Comparison of ENCODE assay signal across 8 mouse cellular contexts in the genomic region with DNA sequence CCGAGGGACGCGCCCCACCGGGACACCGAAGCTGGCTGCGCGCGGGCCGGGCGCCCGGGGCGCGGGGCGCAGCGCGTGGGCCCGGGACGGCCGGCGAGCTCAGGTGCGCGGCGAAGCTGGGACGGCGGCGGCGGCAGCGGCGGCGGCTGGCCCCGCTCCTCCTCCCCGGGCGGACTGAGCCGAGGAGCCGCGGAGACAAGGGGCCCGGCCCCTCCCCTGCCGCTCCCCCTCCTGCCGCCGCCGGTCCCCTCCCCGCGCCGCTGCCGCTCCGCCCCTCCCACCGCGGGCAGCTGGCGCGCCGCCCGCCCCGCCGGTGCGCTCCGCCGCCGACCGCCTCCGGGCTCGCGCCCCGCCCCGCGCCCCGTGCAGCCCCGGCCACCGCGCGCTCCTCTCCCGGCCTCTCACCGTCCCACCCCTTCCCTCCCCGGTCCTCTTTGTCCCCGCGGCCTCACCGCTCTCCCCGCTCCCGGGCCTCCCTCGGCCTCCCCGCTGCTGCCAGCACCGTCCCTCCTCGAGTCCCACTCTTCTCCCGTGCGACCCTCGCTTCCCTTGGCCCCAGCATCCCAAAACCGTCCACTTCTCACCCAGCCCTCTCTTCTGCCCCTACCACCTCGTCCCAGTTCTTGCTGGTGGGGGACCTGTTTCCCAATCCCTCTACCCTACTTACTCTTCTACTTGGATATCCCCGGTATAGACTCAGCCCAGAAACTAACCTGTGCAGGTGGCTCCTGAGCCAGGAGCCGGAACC. TPM values are rescaled to one million over a fixed set of nuclear protein-coding genes. Genes with fewer than 3 reads are reported as not detected.
DNase-seq lines count a peak whose midpoint lies in the region; ATAC-seq and TF ChIP-seq lines count a peak whose summit lies in the region.

A gene (minus strand): TSS at position 166 of the 748 bp plus-strand sequence.

- H3K27me3 ChIP-seq in spleen, adult 2 months (ENCODE audit: control insufficient read depth, insufficient read depth, low read length): peaks cover 10% of the 10 kb centered on the region
- peaks cover 27% of the 10 kb centered on the region for H3K27me3 ChIP-seq in forebrain, embryonic 10.5 days (ENCODE audit: poor library complexity, severe bottlenecking)
- H3K27me3 ChIP-seq in hindbrain, embryonic 11.5 days (ENCODE audit: control insufficient read depth, insufficient read depth, low read length): no peaks in the 10 kb centered on the region
- H3K27me3 ChIP-seq in stomach, embryonic 14.5 days (ENCODE audit: control insufficient read depth, insufficient read depth, low read length): no peaks in the 10 kb centered on the region

- TF ChIP-seq POLR2A in spleen, adult 2 months (IDR thresholded peaks at IDR 0.05; ENCODE audit: low read depth, low read length): no peak

- no peak for DNase-seq in spleen, adult 2 months (ENCODE audit: low read depth in 1 of 2, low spot score in 2 of 2)
- DNase-seq in spleen, adult 12 weeks (ENCODE audit: low spot score): no peak
- peak; percentile 69 for DNase-seq in forebrain, embryonic 10.5 days (ENCODE audit: extremely low spot score, low spot score)
- no peak for DNase-seq in hindbrain, embryonic 11.5 days (ENCODE audit: low spot score)
- peak in 1 of 2 experiments; percentile 65 for DNase-seq in left cerebral cortex, postnatal 10 days (ENCODE audit: extremely low spot score in 1 of 2, low spot score in 2 of 2)
- peak; percentile 47 for DNase-seq in lung, postnatal 36 days
- DNase-seq in spleen, postnatal 4 days (ENCODE audit: low spot score in 2 of 2): no peak

- ATAC-seq in hindbrain, embryonic 11.5 days (ENCODE audit: low FRiP score): peak; percentile 72
- peak; percentile 71 for ATAC-seq in stomach, embryonic 14.5 days (ENCODE audit: insufficient number of reproducible peaks, insufficient read depth, low FRiP score, low read depth)

- WGBS in spleen, adult 2 months: 9% methylated on average over 52 of the region's 89 CpGs
- 2% methylated on average over 69 of the region's 89 CpGs for WGBS in forebrain, embryonic 10.5 days
- WGBS in hindbrain, embryonic 11.5 days: 2% methylated on average over 25 of the region's 89 CpGs
- WGBS in stomach, embryonic 14.5 days: 4% methylated on average over 29 of the region's 89 CpGs

- TF ChIP-seq CTCF in spleen, adult 2 months (IDR thresholded peaks at IDR 0.05; ENCODE audit: extremely low read depth, insufficient read depth, insufficient read length, insufficient replicate concordance): no peak

- H3K4me3 ChIP-seq in spleen, adult 2 months (ENCODE audit: extremely low read depth, insufficient read depth, insufficient read length): 0 out of 2 replicates have a peak within 1 kb of the TSS, but pooled peaks have one; percentile 1
- H3K4me3 ChIP-seq in forebrain, embryonic 10.5 days: peak within 1 kb of the TSS; percentile 85
- peak within 1 kb of the TSS; percentile 96 for H3K4me3 ChIP-seq in hindbrain, embryonic 11.5 days (ENCODE audit: low read depth, low read length)
- H3K4me3 ChIP-seq in stomach, embryonic 14.5 days (ENCODE audit: low read depth, low read length): peak within 1 kb of the TSS; percentile 84

- H3K9ac ChIP-seq in hindbrain, embryonic 11.5 days (ENCODE audit: low read depth, low read length): peak within 1 kb of the TSS; percentile 99
- peak within 1 kb of the TSS; percentile 87 for H3K9ac ChIP-seq in stomach, embryonic 14.5 days (replicated peaks; ENCODE audit: low read depth, low read length)

- intact Hi-C loops in left cerebral cortex, postnatal 10 days (cut with DNase I): loop anchor here (5.0 to 10.0 kb wide), 4 partner anchors 146 to 494 kb away; no protein-coding TSS in a partner anchor

- peak within 1 kb of the TSS; percentile 77 for H3K4me2 ChIP-seq in hindbrain, embryonic 11.5 days (replicated peaks; ENCODE audit: low read depth, low read length)
- peak within 1 kb of the TSS; percentile 88 for H3K4me2 ChIP-seq in stomach, embryonic 14.5 days (replicated peaks; ENCODE audit: low read depth, low read length)

- no peaks in the 10 kb centered on the region for H3K4me1 ChIP-seq in spleen, adult 2 months (ENCODE audit: control insufficient read depth, insufficient read depth, insufficient read length)
- peaks cover 55% of the 10 kb centered on the region for H3K4me1 ChIP-seq in forebrain, embryonic 10.5 days
- peaks cover 7% of the 10 kb centered on the region; the same call in 1 of the 2 replicates for H3K4me1 ChIP-seq in hindbrain, embryonic 11.5 days (replicated peaks; ENCODE audit: control insufficient read depth, insufficient read depth, low read length)
- peaks cover 8% of the 10 kb centered on the region; the same call in 1 of the 2 replicates for H3K4me1 ChIP-seq in stomach, embryonic 14.5 days (ENCODE audit: control insufficient read depth, insufficient read depth, low read length)

- H3K27ac ChIP-seq in spleen, adult 2 months (ENCODE audit: insufficient read depth, low read length): no peak within 1 kb of the TSS
- H3K27ac ChIP-seq in forebrain, embryonic 10.5 days: peak within 1 kb of the TSS; percentile 98
- peak within 1 kb of the TSS; percentile 99 for H3K27ac ChIP-seq in hindbrain, embryonic 11.5 days (ENCODE audit: low read depth, low read length)
- peak within 1 kb of the TSS; percentile 91 for H3K27ac ChIP-seq in stomach, embryonic 14.5 days (ENCODE audit: low read length)

- H3K9me3 ChIP-seq in forebrain, embryonic 10.5 days: no peaks in the 10 kb centered on the region
- no peaks in the 10 kb centered on the region for H3K9me3 ChIP-seq in hindbrain, embryonic 11.5 days (ENCODE audit: control insufficient read depth, low read length)
- no peaks in the 10 kb centered on the region for H3K9me3 ChIP-seq in stomach, embryonic 14.5 days (ENCODE audit: control insufficient read depth, low read depth, low read length)

- H3K36me3 ChIP-seq in spleen, adult 2 months (ENCODE audit: control insufficient read depth, insufficient read depth, low read length): no peaks in the 10 kb centered on the region
- H3K36me3 ChIP-seq in forebrain, embryonic 10.5 days (replicated peaks): peaks cover 6% of the 10 kb centered on the region
- H3K36me3 ChIP-seq in hindbrain, embryonic 11.5 days (ENCODE audit: control insufficient read depth, insufficient read depth, low read length): no peaks in the 10 kb centered on the region
- no peaks in the 10 kb centered on the region for H3K36me3 ChIP-seq in stomach, embryonic 14.5 days (ENCODE audit: control insufficient read depth, insufficient read depth, low read length)

RNA-seq across cellular contexts. Expression of the gene that starts here (rescaled TPM):
- 0.08 and 0.35 TPM in 2 replicates for polyA plus RNA-seq in spleen, adult 2 months (2012; rRNA removed)
- polyA plus RNA-seq in forebrain, embryonic 10.5 days (2016; fragmentation: Nextera tagmentation; extraction: Ambion mirVana): 10.5 and 11.8 TPM in 2 replicates
- 29.9 and 40.4 TPM in 2 replicates for polyA plus RNA-seq in hindbrain, embryonic 11.5 days (2014; fragmentation: Nextera tagmentation; extraction: Ambion mirVana)
- total RNA-seq in left cerebral cortex, postnatal 10 days (2021): 10 to 100 TPM; 18.0 to 18.5 TPM
- polyA plus RNA-seq in stomach, embryonic 14.5 days (2014; fragmentation: Nextera tagmentation; extraction: Ambion mirVana): 11.2 and 12.3 TPM in 2 replicates

Comparison
In these comparisons a context has a peak if more than half of its experiments do, and no peak if none do; other contexts are left out.
1. DNase-seq: peak in forebrain, embryonic 10.5 days (single experiment) and lung, postnatal 36 days (single experiment); none in spleen, adult 2 months (0 of 2), spleen, adult 12 weeks (single experiment), hindbrain, embryonic 11.5 days (single experiment) and spleen, postnatal 4 days (0 of 2).
2. H3K4me3 ChIP-seq: peak in every context shown above with its lines; median percentile 96 in hindbrain, embryonic 11.5 days; 85 in forebrain, embryonic 10.5 days; 84 in stomach, embryonic 14.5 days; 1 in spleen, adult 2 months.